Mouse (Mus musculus) hindbrain, embryonic 11.5 days (tissue): ENCODE results near the gene Ccr2. TPM values are rescaled to one million over a fixed set of nuclear protein-coding genes. Genes with fewer than 3 reads are reported as not detected.
"Not testable (repeated sequence)": the region's sequence is repeated elsewhere in the genome, so short reads cannot be mapped to it uniquely, and the experiment has no call there.

Experiments used
- ATAC-seq: fragments of 200-750 bp; cut with Nextera tagmentation; 2 replicates; pipeline ENCODE4 v1.8.0; 2017; ENCODE audit warnings: mild to moderate bottlenecking, moderate TSS enrichment, moderate library complexity; ENCODE audit not compliant: low FRiP score
- DNase-seq: peaks from one replicate; pipeline ENCODE4 v3.0.0-alpha.2; 2015; ENCODE audit warnings: low spot score
- H3K27ac ChIP-seq: fragments of 300-500 bp; sonication (generic); 2 replicates; pipeline ENCODE4 v1.5.1; 2014; ENCODE audit warnings: mild to moderate bottlenecking, low read depth, low read length
- H3K27me3 ChIP-seq: fragments of 300-500 bp; sonication (generic); 2 replicates; pipeline ENCODE4 v1.6.1; 2014; ENCODE audit warnings: mild to moderate bottlenecking, low read length, moderate library complexity, mixed read lengths; ENCODE audit not compliant: control insufficient read depth, insufficient read depth
- H3K36me3 ChIP-seq: fragments of 300-500 bp; sonication (generic); 2 replicates; pipeline ENCODE4 v1.6.1; 2014; ENCODE audit warnings: mild to moderate bottlenecking, low read length, moderate library complexity, mixed read lengths; ENCODE audit not compliant: control insufficient read depth, insufficient read depth
- H3K4me1 ChIP-seq: fragments of 300-500 bp; sonication (generic); replicated peaks from 2 replicates; pipeline ENCODE4 v1.6.1; 2014; ENCODE audit warnings: low read length, mixed read lengths; ENCODE audit not compliant: control insufficient read depth, insufficient read depth
- H3K4me2 ChIP-seq: fragments of 300-500 bp; sonication (generic); replicated peaks from 2 replicates; pipeline ENCODE4 v1.6.1; 2014; ENCODE audit warnings: mild to moderate bottlenecking, low read depth, low read length
- H3K4me3 ChIP-seq: fragments of 300-500 bp; sonication (generic); 2 replicates; pipeline ENCODE4 v1.5.1; 2014; ENCODE audit warnings: low read depth, low read length
- H3K9ac ChIP-seq: fragments of 300-500 bp; sonication (generic); 2 replicates; pipeline ENCODE4 v1.6.1; 2014; ENCODE audit warnings: low read depth, low read length
- H3K9me3 ChIP-seq: fragments of 300-500 bp; sonication (generic); 2 replicates; pipeline ENCODE4 v1.6.1; 2016; ENCODE audit warnings: low read length; ENCODE audit not compliant: control insufficient read depth
- WGBS: fragments of 180-500 bp; shearing (Covaris S2); extraction: QIAGEN DNeasy Blood & Tissue Kit; methylation state at CpG from one replicate; pipeline ENCODE4 v1.1.7; 2014; 5-methylcytosine and 5-hydroxymethylcytosine counted together
- polyA plus RNA-seq: library from polyadenylated mRNA; unstranded; fragments of >200 nt; fragmentation: Nextera tagmentation; extraction: Ambion mirVana; gene quantifications from 2 replicates; pipeline ENCODE4 v1.2.1, GENCODE M21; 2014

The Ccr2 gene
- polyA plus RNA-seq, 1 experiment from 2014 or later = 0.66 TPM

DNA sequence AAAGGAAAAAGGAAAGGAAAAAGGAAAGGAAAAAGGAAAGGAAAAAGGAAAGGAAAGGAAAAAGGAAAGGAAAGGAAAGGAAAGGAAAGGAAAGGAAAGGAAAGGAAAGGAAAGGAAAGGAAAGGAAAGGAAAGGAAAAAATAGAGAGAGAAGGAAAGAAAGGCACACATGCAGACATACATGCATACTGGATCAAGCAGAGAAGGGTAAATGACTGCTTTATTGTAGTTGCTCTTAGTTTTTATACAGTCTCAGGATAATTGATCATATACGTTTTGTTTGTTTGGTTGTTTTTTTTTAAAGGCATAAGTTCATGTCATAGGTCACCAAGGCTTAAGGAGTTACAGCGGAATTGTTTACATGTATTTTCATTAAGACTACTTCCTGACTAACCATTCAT is 31.1 kb downstream of the Ccr2 start:
- H3K4me2 ChIP-seq, H3K4me1 ChIP-seq, H3K9ac ChIP-seq, H3K27me3 ChIP-seq, ATAC-seq, DNase-seq, H3K9me3 ChIP-seq, H3K4me3 ChIP-seq, H3K36me3 ChIP-seq, H3K27ac ChIP-seq: not testable (repeated sequence)
- WGBS = 90% methylated on average over 2 of the region's 2 CpGs

DNA sequence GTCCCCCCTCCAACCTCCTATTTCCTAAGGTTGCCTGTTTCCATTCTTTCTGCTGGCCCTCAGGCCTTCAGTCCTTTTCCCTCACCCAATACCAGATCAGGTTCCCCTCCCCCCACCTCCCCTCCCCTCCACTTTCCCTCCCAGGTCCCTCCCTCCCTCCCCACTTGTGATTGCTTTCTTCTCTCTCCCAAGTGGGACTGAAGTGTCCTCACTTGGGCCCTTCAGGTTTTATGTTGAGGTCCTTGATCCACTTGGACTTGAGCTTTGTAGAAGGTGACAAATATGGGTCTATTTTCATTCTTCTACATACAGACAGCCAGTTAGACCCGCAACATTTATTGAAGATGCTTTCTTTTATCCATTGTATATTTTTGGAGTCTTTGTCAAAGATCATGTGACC is 33.2 kb downstream of the Ccr2 start:
- DNase-seq, H3K4me3 ChIP-seq, H3K4me2 ChIP-seq, H3K27me3 ChIP-seq, H3K4me1 ChIP-seq, H3K27ac ChIP-seq, H3K36me3 ChIP-seq, H3K9me3 ChIP-seq, ATAC-seq, H3K9ac ChIP-seq: not testable (repeated sequence)
- WGBS = 88% methylated on average over 1 of the region's 1 CpGs

DNA sequence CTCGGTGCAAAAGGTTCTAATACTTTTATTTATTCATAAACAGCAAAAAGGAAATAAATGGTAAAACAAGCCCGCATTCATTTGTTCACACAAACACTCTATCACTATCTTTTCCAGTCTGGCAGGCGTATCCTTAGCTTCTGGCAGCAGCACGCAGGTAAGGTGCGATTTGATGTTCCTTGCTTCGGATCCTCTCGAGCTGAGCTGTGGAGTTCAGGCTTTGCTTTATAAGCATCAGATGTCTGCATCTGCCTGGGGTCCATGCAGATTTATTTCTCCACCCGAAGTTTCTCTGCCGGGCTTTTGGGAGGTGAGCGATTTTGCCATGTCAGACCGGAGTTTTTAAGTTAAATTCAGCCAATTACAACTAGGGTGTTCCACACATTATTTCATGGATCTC is 35.9 kb downstream of the Ccr2 start:
- ATAC-seq (no peak), DNase-seq (no peak)
- no peak overlapping the region for H3K4me2 ChIP-seq
- H3K9ac ChIP-seq = no peak overlapping the region
- H3K27me3 ChIP-seq = no peaks in the 10 kb centered on the region
- H3K27ac ChIP-seq = no peak overlapping the region
- H3K4me3 ChIP-seq = no peak overlapping the region
- no peaks in the 10 kb centered on the region for H3K36me3 ChIP-seq
- 76% methylated on average over 11 of the region's 11 CpGs for WGBS
- no peaks in the 10 kb centered on the region for H3K4me1 ChIP-seq
- H3K9me3 ChIP-seq = no peaks in the 10 kb centered on the region

DNA sequence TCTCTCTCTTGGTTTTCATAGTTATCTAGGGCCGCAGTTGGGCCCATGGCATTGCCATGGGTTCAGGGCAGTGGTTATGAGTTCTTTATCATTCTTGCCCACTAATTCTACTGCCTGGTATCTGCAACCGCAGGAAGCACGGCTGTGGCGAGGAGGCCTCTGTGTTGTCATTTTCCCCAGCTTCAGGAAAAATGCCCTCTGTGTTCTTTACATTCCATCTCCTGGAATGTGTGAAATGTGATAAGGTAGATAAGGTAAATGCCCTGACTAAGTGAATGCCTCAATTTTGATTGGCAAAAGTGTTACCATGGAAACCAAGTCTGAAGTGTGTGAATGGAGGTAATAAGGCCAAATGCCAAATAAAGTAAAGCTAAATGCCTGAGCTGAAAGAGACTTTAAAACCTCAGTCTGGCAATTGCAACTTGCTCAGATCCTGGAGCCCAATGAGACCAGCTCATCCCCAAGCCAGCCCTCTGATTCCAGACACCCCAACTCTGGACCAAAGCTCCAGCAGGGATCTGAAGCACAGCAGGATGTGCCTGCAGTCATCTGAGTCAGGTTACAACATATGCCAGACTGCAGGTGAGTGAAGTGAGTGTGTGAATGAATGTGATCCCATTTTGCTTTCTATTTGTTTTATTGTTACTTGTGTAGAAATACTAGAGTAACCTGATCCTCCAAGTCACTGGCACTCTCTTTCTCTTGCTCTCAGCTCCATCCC is 36.5 kb downstream of the Ccr2 start:
- H3K4me1 ChIP-seq = no peaks in the 10 kb centered on the region
- no peak for ATAC-seq
- no peak for DNase-seq
- H3K27me3 ChIP-seq = no peaks in the 10 kb centered on the region
- H3K36me3 ChIP-seq = no peaks in the 10 kb centered on the region
- H3K9ac ChIP-seq = no peak overlapping the region
- no peak overlapping the region for H3K4me2 ChIP-seq
- no peak overlapping the region for H3K27ac ChIP-seq
- H3K4me3 ChIP-seq = no peak overlapping the region
- 63% methylated on average over 4 of the region's 4 CpGs for WGBS
- H3K9me3 ChIP-seq = no peaks in the 10 kb centered on the region

DNA sequence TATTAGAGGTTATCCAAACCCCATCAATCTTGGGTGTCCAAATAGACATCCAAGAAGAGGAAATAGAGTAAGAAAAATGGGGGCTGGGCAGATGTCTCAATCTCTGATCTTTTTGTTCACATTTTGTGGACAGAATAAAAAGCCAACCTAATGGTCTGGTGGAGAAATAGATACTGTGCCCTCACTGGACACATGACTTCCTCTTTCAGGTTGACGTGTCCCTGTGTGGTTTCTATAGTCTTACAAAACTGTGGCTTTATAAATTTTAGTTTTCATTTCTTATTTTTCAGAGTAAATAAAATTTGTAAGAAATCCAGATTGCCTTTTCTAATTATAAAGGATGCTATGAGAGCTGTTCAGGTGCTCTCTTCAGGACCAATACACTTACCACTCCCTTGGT is 41.9 kb downstream of the Ccr2 start:
- DNase-seq = no peak
- H3K9ac ChIP-seq = no peak overlapping the region
- ATAC-seq = no peak
- H3K36me3 ChIP-seq = no peaks in the 10 kb centered on the region
- no peak overlapping the region for H3K4me3 ChIP-seq
- H3K9me3 ChIP-seq = no peaks in the 10 kb centered on the region
- no peaks in the 10 kb centered on the region for H3K4me1 ChIP-seq
- no peak overlapping the region for H3K27ac ChIP-seq
- H3K4me2 ChIP-seq = no peak overlapping the region
- no peaks in the 10 kb centered on the region for H3K27me3 ChIP-seq
- 88% methylated on average over 1 of the region's 1 CpGs for WGBS

DNA sequence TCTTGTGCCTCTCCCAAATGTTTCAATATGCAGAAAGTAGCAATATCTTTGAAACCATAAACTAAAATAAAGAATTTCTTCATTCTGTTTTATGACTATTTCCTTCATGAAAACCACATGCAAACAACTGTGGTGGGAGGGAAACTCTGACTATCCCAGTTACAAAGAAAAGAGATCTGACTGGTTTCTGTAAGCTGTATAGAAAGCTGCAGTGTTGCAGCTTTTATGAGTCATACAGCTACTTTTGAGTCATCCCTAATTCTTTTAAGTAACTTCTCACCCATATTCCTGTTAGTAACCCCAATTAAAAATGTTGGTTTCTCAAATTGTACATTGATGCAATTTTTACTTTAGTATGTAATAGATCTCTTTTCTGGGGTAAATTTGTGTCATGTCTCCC is 44.6 kb downstream of the Ccr2 start:
- H3K36me3 ChIP-seq = no peaks in the 10 kb centered on the region
- ATAC-seq (no peak), DNase-seq (no peak)
- no peak overlapping the region for H3K9ac ChIP-seq
- H3K4me3 ChIP-seq = no peak overlapping the region
- H3K27me3 ChIP-seq = no peaks in the 10 kb centered on the region
- H3K27ac ChIP-seq = no peak overlapping the region
- H3K9me3 ChIP-seq = no peaks in the 10 kb centered on the region
- H3K4me1 ChIP-seq = no peaks in the 10 kb centered on the region
- no peak overlapping the region for H3K4me2 ChIP-seq

Other genes with a start within 250 kb of the Ccr2 start
- gene Xcr1, start 239.9 kb upstream of the Ccr2 start, polyA plus RNA-seq = 0.04 and 0.06 TPM in 2 replicates
- gene Ccr1, start 133.3 kb upstream of the Ccr2 start, polyA plus RNA-seq = 0.70 and 1.3 TPM in 2 replicates
- not detected in 2 replicates for gene Ccr1l1, start 123.5 kb upstream of the Ccr2 start, polyA plus RNA-seq
- gene Ccr3, start 80.0 kb upstream of the Ccr2 start, polyA plus RNA-seq = 0.14 TPM in 1 of 2 replicates, not detected in the other
- 0.15 and 1.2 TPM in 2 replicates for gene Ccr5, start 19.6 kb downstream of the Ccr2 start, polyA plus RNA-seq
- 4.8 and 7.8 TPM in 2 replicates for gene 2010315B03Rik, start 210.7 kb downstream of the Ccr2 start, polyA plus RNA-seq